Mouse (Mus musculus): ENCODE measurements around the gene Clasp2. TPM values are rescaled to one million over a fixed set of nuclear protein-coding genes. Genes with fewer than 3 reads are reported as not detected.
"Not testable (repeated sequence)": the region's sequence is repeated elsewhere in the genome, so short reads cannot be mapped to it uniquely, and the experiment has no call there.

Gene Clasp2
- total RNA-seq (2021) = 100 to 1,000 TPM; 328 to 340 TPM

GRCm38 (mm10) chr9:113741108-113741636, at the start of gene Clasp2:
Gene Clasp2, plus strand, starts transcription at chr9:113741473.
- DNase-seq (ENCODE audit: extremely low spot score in 1 of 2, low spot score in 2 of 2) = peak; percentile 56 to 87
- intact Hi-C loops (cut with DNase I) = loop anchor here (5.0 kb wide), 2 partner anchors 51 to 81 kb away; no protein-coding TSS in a partner anchor

GRCm38 (mm10) chr9:113701441-113702160, 39.7 kb upstream of the Clasp2 start:
- intact Hi-C loops (cut with DNase I) = no loop called here
- no peak for DNase-seq (ENCODE audit: extremely low spot score in 1 of 2, low spot score in 2 of 2)

- no peak for DNase-seq (ENCODE audit: extremely low spot score in 1 of 2, low spot score in 2 of 2)
- intact Hi-C loops (cut with DNase I) = no loop called here
Observed at GRCm38 (mm10) chr9:113706108-113706507, 35.2 kb upstream of the Clasp2 start.

GRCm38 (mm10) chr9:113706841-113707240, 34.4 kb upstream of the Clasp2 start:
- intact Hi-C loops (cut with DNase I) = no loop called here
- no peak for DNase-seq (ENCODE audit: extremely low spot score in 1 of 2, low spot score in 2 of 2)

GRCm38 (mm10) chr9:113707481-113708360, 33.6 kb upstream of the Clasp2 start, which contains the start of gene Pdcd6ip:
Gene Pdcd6ip, minus strand, starts transcription at chr9:113708259.
- peak; percentile 89 to 96 for DNase-seq (ENCODE audit: extremely low spot score in 1 of 2, low spot score in 2 of 2)
- intact Hi-C loops (cut with DNase I) = no loop called here

GRCm38 (mm10) chr9:113708361-113709280, 32.7 kb upstream of the Clasp2 start:
- intact Hi-C loops (cut with DNase I) = no loop called here

GRCm38 (mm10) chr9:113710871-113711270, 30.4 kb upstream of the Clasp2 start:
- DNase-seq (ENCODE audit: extremely low spot score in 1 of 2, low spot score in 2 of 2) = peak in 1 of 2 experiments; percentile 27
- intact Hi-C loops (cut with DNase I) = no loop called here

More at GRCm38 (mm10) chr9:113708361-113709280, 32.7 kb upstream of the Clasp2 start:
- DNase-seq (ENCODE audit: extremely low spot score in 1 of 2, low spot score in 2 of 2) = no peak

- DNase-seq (ENCODE audit: extremely low spot score in 1 of 2, low spot score in 2 of 2) = peak; percentile 36 to 46
- intact Hi-C loops (cut with DNase I) = no loop called here
Observed at GRCm38 (mm10) chr9:113719063-113719462, 22.2 kb upstream of the Clasp2 start.

GRCm38 (mm10) chr9:113724646-113725045, 16.6 kb upstream of the Clasp2 start:
- no peak for DNase-seq (ENCODE audit: extremely low spot score in 1 of 2, low spot score in 2 of 2)
- intact Hi-C loops (cut with DNase I) = no loop called here

- DNase-seq (ENCODE audit: extremely low spot score in 1 of 2, low spot score in 2 of 2); intact Hi-C loops (cut with DNase I): not testable (repeated sequence)
Observed at GRCm38 (mm10) chr9:113725609-113726008, 15.7 kb upstream of the Clasp2 start.

GRCm38 (mm10) chr9:113726131-113726530, 15.1 kb upstream of the Clasp2 start:
- no peak for DNase-seq (ENCODE audit: extremely low spot score in 1 of 2, low spot score in 2 of 2)
- intact Hi-C loops (cut with DNase I) = no loop called here

GRCm38 (mm10) chr9:113726991-113727680, 14.1 kb upstream of the Clasp2 start:
- intact Hi-C loops (cut with DNase I) = no loop called here
- no peak for DNase-seq (ENCODE audit: extremely low spot score in 1 of 2, low spot score in 2 of 2)

GRCm38 (mm10) chr9:113731540-113731939, 9.7 kb upstream of the Clasp2 start:
- intact Hi-C loops (cut with DNase I) = no loop called here
- DNase-seq (ENCODE audit: extremely low spot score in 1 of 2, low spot score in 2 of 2) = no peak

GRCm38 (mm10) chr9:113735920-113736319, 5.4 kb upstream of the Clasp2 start:
- intact Hi-C loops (cut with DNase I) = no loop called here
- DNase-seq (ENCODE audit: extremely low spot score in 1 of 2, low spot score in 2 of 2) = no peak

GRCm38 (mm10) chr9:113738021-113738420, 3.3 kb upstream of the Clasp2 start:
- intact Hi-C loops (cut with DNase I) = no loop called here
- peak in 1 of 2 experiments; percentile 38 for DNase-seq (ENCODE audit: extremely low spot score in 1 of 2, low spot score in 2 of 2)

GRCm38 (mm10) chr9:113738941-113739340, 2.3 kb upstream of the Clasp2 start:
- no peak for DNase-seq (ENCODE audit: extremely low spot score in 1 of 2, low spot score in 2 of 2)
- intact Hi-C loops (cut with DNase I) = no loop called here

- peak; percentile 15 to 77 for DNase-seq (ENCODE audit: extremely low spot score in 1 of 2, low spot score in 2 of 2)
- intact Hi-C loops (cut with DNase I) = loop anchor here (5.0 kb wide), 2 partner anchors 51 to 81 kb away; no protein-coding TSS in a partner anchor
Observed at GRCm38 (mm10) chr9:113741637-113742137, 414 bp downstream of the Clasp2 start.

All from left cerebral cortex, postnatal 10 days (tissue).